Mouse (Mus musculus): ENCODE results near the gene Baz1b.

The Baz1b gene

GRCm38 (mm10) chr5:135285211-135285610 lies 98.1 kb downstream of the Baz1b start:
- DNase-seq: no peak

DNA sequence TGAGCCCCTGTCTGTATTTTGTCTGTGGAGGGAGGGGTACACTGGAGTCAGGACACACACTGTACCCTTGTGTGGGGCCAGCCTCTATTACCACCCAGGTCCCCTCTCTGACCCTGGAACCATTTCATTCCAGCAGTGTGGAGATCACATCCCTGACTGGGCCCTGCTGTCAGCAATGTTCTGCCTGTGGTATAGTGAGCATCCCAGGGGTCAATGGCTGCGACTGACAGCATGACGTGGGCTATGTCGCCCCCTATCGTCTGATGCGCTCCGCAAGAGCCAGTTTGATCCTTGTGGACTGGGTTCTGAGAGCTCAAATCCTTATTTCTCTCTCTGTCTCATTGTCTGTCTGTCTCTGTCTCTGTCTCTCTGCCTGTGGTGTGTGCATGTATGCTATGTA lies 99.1 kb downstream of the Baz1b start:
- peak; percentile 63 for DNase-seq

DNA sequence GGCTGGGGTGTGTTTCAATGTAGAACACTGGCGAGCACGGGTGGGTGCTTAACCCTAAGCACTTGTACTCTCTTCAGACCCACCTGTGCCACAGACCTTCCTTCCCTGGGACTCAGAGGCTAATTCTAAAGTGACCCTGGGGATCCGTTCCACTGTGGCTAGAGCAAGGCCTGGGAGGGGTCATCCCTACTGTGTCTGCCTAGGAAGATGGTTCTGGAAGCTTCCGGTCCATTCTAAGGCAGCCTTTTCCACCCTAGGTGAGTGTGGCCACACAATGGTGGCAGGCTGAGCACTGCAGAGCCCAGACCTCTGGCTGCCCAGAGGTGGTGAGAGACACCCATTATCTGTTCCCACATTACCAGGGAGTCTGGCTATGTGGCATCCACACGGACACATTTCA lies 99.9 kb downstream of the Baz1b start:
- DNase-seq: no peak

- DNase-seq: no peak
Measured at GRCm38 (mm10) chr5:135290703-135291102, 103.6 kb downstream of the Baz1b start.

- no peak for DNase-seq
Measured at GRCm38 (mm10) chr5:135291193-135291592, 104.1 kb downstream of the Baz1b start.

GRCm38 (mm10) chr5:135292001-135292400 lies 104.9 kb downstream of the Baz1b start:
- DNase-seq: no peak

Measured in right cerebral cortex, adult 18-20 months (tissue).